ENCODE assay signal across 8 mouse cellular contexts in genomic region chr4:48044141-48044490, GRCm38 (mm10). TPM values are rescaled to one million over a fixed set of nuclear protein-coding genes. Genes with fewer than 3 reads are reported as not detected.
DNase-seq lines count a peak whose midpoint lies in the region; ATAC-seq and TF ChIP-seq lines count a peak whose summit lies in the region.

No protein-coding gene starts in this region.

- H3K79me2 ChIP-seq in liver, adult 2 months (ENCODE audit: control insufficient read depth, insufficient read depth, low read length): peaks cover 4% of the 10 kb centered on the region; the same call in 1 of the 2 replicates

- no peak for ATAC-seq in heart, embryonic 14.5 days (ENCODE audit: insufficient number of reproducible peaks, insufficient read depth, low FRiP score, low read depth)

- no peaks in the 10 kb centered on the region for H3K9me3 ChIP-seq in heart, embryonic 14.5 days (ENCODE audit: control insufficient read depth, low read length)
- H3K9me3 ChIP-seq in E14TG2a.4 (ENCODE audit: low read length): no peaks in the 10 kb centered on the region

- DNase-seq in heart, adult 9 months (ENCODE audit: low spot score in 2 of 2): no peak
- DNase-seq in liver, adult 2 months (ENCODE audit: extremely low read depth, low read depth, low spot score): no peak
- peak; percentile 27 for DNase-seq in thymus, postnatal 14 days
- DNase-seq in testis, postnatal 10 days (ENCODE audit: low spot score): no peak
- DNase-seq in cerebellum, postnatal 14 days: no peak

- TF ChIP-seq POLR2A in embryonic fibroblast, embryonic 13.5 days (IDR thresholded peaks at IDR 0.05; ENCODE audit: low read depth, low read length): no peak
- TF ChIP-seq POLR2A in liver, adult 2 months (IDR thresholded peaks at IDR 0.05; ENCODE audit: extremely low read depth, insufficient read depth, low read length): no peak

- H3K27me3 ChIP-seq in heart, embryonic 14.5 days (ENCODE audit: control insufficient read depth, insufficient read depth, low read length): peaks cover 20% of the 10 kb centered on the region
- H3K27me3 ChIP-seq in E14TG2a.4 (ENCODE audit: insufficient read depth, low read length): peaks cover 73% of the 10 kb centered on the region
- peaks cover 10% of the 10 kb centered on the region for H3K27me3 ChIP-seq in liver, adult 2 months (ENCODE audit: control insufficient read depth, insufficient read depth, low read length)

- peak overlapping the region; percentile 92 to 99 for H3K27ac ChIP-seq in heart, embryonic 14.5 days (replicated peaks in 1 of 2; ENCODE audit: control insufficient read depth in 1 of 2, insufficient read depth in 1 of 2, low read depth in 2 of 2, low read length in 2 of 2)
- no peak overlapping the region; the same call in 1 of the 2 replicates for H3K27ac ChIP-seq in embryonic fibroblast, embryonic 13.5 days (ENCODE audit: insufficient read depth, low read length)
- peak overlapping the region; percentile 3 for H3K27ac ChIP-seq in liver, adult 2 months (replicated peaks; ENCODE audit: insufficient read depth, low read depth, low read length)

- H3K4me3 ChIP-seq in heart, embryonic 14.5 days (ENCODE audit: control insufficient read depth in 1 of 2, insufficient read depth in 1 of 2, low read depth in 1 of 2, low read length in 2 of 2): peak overlapping the region; percentile 70 to 77
- H3K4me3 ChIP-seq in E14TG2a.4 (replicated peaks; ENCODE audit: low read length): peak overlapping the region; percentile 88
- peak overlapping the region; percentile 56 for H3K4me3 ChIP-seq in embryonic fibroblast, embryonic 13.5 days (ENCODE audit: insufficient read depth, low read length)
- peak overlapping the region; percentile 49; the same call in 1 of the 2 replicates for H3K4me3 ChIP-seq in liver, adult 2 months (ENCODE audit: insufficient read depth, low read depth, low read length)

- peak overlapping the region; percentile 69 for H3K9ac ChIP-seq in heart, embryonic 14.5 days (ENCODE audit: low read length)
- H3K9ac ChIP-seq in liver, adult 2 months (ENCODE audit: low read depth, low read length): peak overlapping the region; percentile 62

- H3K4me1 ChIP-seq in heart, embryonic 14.5 days (ENCODE audit: control insufficient read depth in 2 of 2, insufficient read depth in 2 of 2, low read length in 2 of 2): peaks cover 14 to 21% of the 10 kb centered on the region in 2 experiments
- H3K4me1 ChIP-seq in E14TG2a.4 (replicated peaks; ENCODE audit: low read depth, low read length): peaks cover 51% of the 10 kb centered on the region
- H3K4me1 ChIP-seq in embryonic fibroblast, embryonic 13.5 days (ENCODE audit: control insufficient read depth, insufficient read depth, low read length): no peaks in the 10 kb centered on the region
- H3K4me1 ChIP-seq in liver, adult 2 months (ENCODE audit: control insufficient read depth, insufficient read depth, low read length): peaks cover 6% of the 10 kb centered on the region; the same call in 1 of the 2 replicates

- peak overlapping the region; percentile 100 for H3K4me2 ChIP-seq in heart, embryonic 14.5 days (ENCODE audit: low read length)

- no peaks in the 10 kb centered on the region for H3K36me3 ChIP-seq in heart, embryonic 14.5 days (ENCODE audit: control insufficient read depth, insufficient read depth, low read length)
- no peaks in the 10 kb centered on the region for H3K36me3 ChIP-seq in E14TG2a.4 (ENCODE audit: insufficient read depth, low read length)
- H3K36me3 ChIP-seq in liver, adult 2 months (ENCODE audit: control insufficient read depth, insufficient read depth, low read length): no peaks in the 10 kb centered on the region

- TF ChIP-seq CTCF in E14TG2a.4 (conservative IDR thresholded peaks at IDR 0.05; ENCODE audit: low read length): no peak
- TF ChIP-seq CTCF in embryonic fibroblast, embryonic 13.5 days (IDR thresholded peaks at IDR 0.05; ENCODE audit: borderline replicate concordance, insufficient read depth, low read length): no peak
- TF ChIP-seq CTCF in liver, adult 2 months (IDR thresholded peaks at IDR 0.05; ENCODE audit: low read depth, low read length): no peak

- WGBS in heart, embryonic 14.5 days: 0% methylated on average over 11 of the region's 11 CpGs
- WGBS in liver, adult 2 months: under 1% methylated on average over 11 of the region's 11 CpGs

RNA-seq across cellular contexts. Expression of gene Nr4a3, which starts 0.8 kb away (rescaled TPM):
- polyA plus RNA-seq in heart, embryonic 14.5 days (2014; fragmentation: Nextera tagmentation; extraction: Ambion mirVana): 0.14 and 0.31 TPM in 2 replicates
- 1.6 and 2.7 TPM in 2 replicates for polyA plus RNA-seq in embryonic fibroblast, embryonic 13.5 days (2011; ENCODE audit: insufficient read length, low read depth, missing spikeins)
- under 0.01 and 0.13 TPM in 2 replicates for total RNA-seq in liver, adult 2 months (2014; rRNA removed)
- not detected in 2 replicates for polyA plus RNA-seq in liver, adult 2 months (2012; rRNA removed)
